Mouse (Mus musculus) c-Kit-positive CD71-positive TER-119-negative erythroid progenitor cells, embryonic 14.5 days (primary cell): Measurements from ENCODE around the gene Atrnl1.
"Not testable (repeated sequence)": the region's sequence is repeated elsewhere in the genome, so short reads cannot be mapped to it uniquely, and the experiment has no call there.

Experiments
- DNase-seq: peaks from one replicate; pipeline ENCODE4 v3.0.0-alpha.2; 2013; ENCODE audit warnings: low read depth

Gene Atrnl1

DNA sequence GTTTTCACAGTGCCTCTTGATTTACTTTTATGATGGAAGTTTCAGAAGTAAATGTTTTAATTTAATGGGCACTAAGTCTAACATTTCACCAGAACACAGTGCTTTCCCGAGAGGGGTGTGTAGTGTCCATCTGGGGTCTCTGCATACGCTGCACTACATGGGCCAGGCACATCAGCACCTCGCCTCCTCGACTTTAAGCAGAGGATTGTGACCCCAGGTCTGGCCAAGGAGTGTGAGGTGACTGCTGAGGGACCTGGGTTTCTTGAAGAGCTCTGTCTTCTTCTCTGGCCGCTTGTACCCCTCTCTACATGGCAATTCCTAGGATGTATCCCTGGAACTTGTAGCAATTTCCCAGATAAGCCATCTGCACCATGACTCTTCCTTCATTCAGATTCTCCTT lies 422.4 kb downstream of the Atrnl1 start:
- DNase-seq, result no peak

DNA sequence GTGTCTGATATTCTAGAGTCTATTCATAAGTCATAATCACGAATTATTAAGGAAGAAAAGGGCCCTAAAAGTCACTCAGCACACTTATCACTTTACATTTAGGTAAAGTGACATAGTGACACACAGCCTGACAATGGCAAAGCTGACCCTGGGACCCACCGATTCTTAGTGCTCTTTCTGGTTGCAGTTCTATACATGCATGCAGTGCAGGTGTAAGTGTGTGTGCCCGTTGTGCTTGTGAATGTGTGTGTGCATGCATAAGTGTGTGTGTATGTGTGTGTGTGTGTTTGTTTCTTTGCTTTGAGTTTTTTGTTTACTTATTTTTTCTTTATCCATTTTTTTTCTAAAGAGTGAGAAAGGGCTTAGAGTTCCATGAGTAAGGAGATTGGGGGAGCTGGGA lies 425.3 kb downstream of the Atrnl1 start:
- DNase-seq, result no peak

DNA sequence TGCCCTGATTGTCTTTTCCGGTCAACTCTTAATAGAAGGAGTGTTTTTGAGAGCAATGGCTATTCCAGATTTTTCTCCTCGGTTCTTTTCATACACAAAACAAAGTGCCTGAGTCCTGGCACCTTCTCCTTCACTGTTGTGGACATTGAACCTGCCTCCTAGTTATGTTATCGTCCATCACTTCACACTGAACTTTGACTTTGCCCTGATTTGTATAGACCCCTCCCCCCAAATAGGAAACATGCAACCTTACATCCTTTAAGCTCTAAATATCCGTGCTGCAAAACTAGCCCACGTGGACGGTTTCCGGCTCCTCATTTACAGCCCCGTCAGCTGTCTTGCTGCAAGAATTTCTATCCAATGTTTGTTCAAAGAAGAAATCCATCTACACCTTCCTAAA lies 432.3 kb downstream of the Atrnl1 start:
- no peak for DNase-seq

GRCm38 (mm10) chr19:58043550-58043949 lies 432.7 kb downstream of the Atrnl1 start:
- no peak for DNase-seq

GRCm38 (mm10) chr19:58044816-58045215 lies 434.0 kb downstream of the Atrnl1 start:
- no peak for DNase-seq

GRCm38 (mm10) chr19:58046656-58047055 lies 435.8 kb downstream of the Atrnl1 start:
- DNase-seq, result no peak

DNA sequence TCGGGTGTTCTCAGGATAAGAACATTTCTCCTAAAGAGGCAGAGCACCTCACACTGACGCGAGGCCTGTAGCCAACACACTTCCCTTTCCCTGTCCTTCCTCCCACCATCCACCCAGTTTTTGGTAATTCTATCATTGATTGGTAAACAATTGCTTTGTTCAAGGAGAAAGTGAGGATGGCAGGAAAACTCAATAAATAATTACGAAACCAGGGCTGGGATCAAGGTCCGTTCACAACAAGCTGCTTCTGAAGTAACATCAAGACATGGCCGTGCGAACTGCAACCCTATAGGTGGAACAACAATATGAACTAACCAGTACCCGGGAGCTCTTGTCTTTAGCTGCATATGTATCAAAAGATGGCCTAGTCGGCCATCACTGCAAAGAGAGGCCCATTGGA lies 439.6 kb downstream of the Atrnl1 start:
- not testable (repeated sequence) for DNase-seq

- DNase-seq, result no peak
These were observed 440.2 kb downstream of the Atrnl1 start for GRCm38 (mm10) chr19:58050986-58051385.

- DNase-seq, result no peak
These were observed 441.1 kb downstream of the Atrnl1 start for GRCm38 (mm10) chr19:58051905-58052304.

GRCm38 (mm10) chr19:58052444-58053135 lies 441.8 kb downstream of the Atrnl1 start:
- no peak for DNase-seq

GRCm38 (mm10) chr19:58059719-58060118 lies 448.9 kb downstream of the Atrnl1 start:
- no peak for DNase-seq

DNA sequence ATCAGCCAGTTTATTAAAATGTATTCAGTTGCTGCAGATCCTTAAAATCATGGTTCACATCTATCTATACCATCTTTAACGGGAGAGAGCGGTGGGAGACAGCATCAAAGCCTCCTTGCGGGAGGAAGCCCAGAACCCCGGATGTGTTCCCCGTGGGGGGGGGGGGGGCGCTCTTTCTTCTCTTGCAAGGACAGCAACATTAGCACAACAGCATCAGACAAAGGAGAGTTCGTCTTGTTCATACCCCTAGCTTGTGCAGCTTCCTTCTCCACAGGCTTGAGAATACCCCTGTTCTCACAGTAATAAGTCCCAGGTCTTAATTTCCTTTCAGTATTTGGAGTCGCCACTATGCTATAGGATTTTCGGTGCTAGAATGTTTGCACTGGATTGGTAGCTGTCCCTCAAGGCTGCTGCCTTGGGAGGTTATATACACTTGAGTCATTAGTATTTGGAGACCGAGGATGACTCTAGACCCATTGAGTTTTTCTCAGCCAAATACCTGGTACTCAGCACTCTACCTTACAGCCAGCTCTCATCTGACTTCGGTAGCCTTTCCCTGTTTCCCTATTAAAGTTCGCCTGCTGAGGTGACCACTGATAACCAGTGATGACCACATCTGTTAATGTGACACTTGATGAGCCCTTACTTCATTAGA lies 449.5 kb downstream of the Atrnl1 start:
- no peak for DNase-seq

DNA sequence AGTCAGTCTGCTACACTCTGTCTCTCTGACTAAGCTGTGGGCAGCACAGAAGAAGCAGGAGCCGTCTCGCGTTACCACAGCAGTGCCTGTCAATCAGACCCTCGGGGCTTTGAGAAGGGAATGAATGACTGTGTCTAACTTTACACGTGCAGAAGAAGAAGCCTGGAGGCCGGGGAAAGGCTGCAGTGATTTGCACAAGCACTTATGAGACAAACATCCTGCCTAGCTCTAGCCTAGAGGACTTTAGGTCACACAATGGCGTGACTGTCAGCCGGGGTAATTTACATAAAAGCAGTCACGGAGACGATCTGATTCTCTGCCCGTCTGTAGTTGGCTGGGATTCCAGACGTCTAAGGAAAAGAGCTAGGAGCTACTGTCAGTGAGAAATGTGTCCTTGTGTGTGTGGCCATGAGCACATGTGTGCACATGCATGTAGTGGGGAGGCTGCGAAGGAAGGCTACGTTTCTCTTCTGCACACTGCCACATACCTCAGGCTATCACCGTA lies 450.1 kb downstream of the Atrnl1 start:
- DNase-seq, result no peak

GRCm38 (mm10) chr19:58061933-58062332 lies 451.1 kb downstream of the Atrnl1 start:
- DNase-seq, result no peak

- DNase-seq, result no peak
These were observed 452.7 kb downstream of the Atrnl1 start for GRCm38 (mm10) chr19:58063541-58063940.

GRCm38 (mm10) chr19:58064116-58065000 lies 453.5 kb downstream of the Atrnl1 start:
- DNase-seq, result no peak

- DNase-seq, result no peak
These were observed 454.1 kb downstream of the Atrnl1 start for GRCm38 (mm10) chr19:58065001-58065314.

DNA sequence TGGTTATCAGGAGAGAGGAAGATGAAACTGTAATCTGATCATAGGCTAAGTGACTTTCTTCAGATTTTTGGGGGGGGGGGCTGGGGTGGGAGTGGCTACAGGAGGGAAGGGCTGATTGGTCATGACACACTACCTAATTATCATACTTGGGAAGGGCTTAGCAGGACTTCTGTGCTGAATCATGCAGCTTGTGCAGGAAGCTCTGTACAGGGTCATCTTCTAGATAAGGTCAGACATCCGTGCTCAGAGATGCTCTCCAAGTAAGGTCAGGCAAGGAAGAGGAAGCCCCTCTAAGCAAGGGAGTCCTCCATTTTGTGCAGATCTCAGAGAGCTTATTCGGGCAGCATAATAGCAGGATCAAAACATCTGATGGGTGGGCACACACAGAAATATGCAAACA lies 454.7 kb downstream of the Atrnl1 start:
- no peak for DNase-seq

GRCm38 (mm10) chr19:58068114-58068513 lies 457.3 kb downstream of the Atrnl1 start:
- DNase-seq, result no peak

GRCm38 (mm10) chr19:58068958-58069357 lies 458.1 kb downstream of the Atrnl1 start:
- DNase-seq, result no peak

DNA sequence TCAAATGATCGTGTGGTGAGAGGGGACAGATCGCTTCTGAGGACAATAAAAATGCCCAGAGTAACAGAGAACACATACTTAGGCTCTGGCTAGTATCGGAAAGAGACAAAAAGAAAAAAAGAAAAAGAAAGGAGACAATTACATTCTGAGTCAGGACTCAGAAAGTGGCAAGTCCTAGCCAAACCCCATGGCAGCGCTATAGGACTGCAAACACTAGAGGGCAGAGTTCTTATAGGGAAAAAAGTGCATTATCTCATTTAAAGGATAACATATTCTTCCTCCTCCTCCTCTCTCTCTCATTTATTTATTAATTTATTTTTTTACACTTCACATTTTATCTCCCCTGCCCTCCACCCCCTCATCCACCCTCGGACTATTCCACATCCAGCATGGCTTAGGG lies 461.6 kb downstream of the Atrnl1 start:
- no peak for DNase-seq

DNA sequence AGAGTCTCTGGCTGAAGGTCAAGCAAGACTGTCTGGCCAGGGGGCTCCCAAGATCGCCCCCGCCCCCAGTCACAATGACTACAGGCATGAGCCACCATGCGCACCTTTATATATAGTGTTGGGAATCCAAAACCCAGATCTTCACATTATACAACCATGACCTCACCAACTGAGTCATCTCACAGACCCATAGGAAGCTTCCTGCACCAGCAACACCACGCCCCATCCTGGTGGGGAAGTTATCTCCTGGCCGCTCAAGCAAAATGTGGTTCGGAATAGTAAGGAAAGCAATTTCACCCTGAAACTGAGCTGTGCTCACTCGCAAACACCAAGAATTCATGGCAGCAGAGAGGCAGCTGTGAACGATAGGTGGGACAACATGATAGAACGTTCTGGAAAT lies 462.0 kb downstream of the Atrnl1 start:
- DNase-seq, result no peak

DNA sequence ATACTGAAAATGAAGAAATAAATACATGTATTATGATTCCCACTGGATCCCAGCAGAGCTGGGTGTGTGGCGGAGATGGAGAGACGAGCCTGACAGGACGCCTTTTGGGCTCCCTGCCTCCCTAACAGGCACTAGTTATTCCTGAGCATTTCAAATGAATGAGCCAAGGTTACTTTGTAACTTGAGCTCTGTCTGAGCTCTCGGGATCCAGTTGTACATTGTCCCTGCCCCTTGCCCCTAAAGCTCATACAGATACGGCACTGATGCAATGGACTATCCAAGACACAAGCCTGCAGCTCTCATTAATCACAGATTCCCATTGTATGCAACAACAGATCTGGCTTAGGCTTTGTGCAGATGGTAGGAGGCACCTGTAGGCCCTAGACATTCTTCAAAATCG lies 464.4 kb downstream of the Atrnl1 start:
- DNase-seq, result no peak
